7 mouse cellular contexts compared by ENCODE assay signal in the genomic region with DNA sequence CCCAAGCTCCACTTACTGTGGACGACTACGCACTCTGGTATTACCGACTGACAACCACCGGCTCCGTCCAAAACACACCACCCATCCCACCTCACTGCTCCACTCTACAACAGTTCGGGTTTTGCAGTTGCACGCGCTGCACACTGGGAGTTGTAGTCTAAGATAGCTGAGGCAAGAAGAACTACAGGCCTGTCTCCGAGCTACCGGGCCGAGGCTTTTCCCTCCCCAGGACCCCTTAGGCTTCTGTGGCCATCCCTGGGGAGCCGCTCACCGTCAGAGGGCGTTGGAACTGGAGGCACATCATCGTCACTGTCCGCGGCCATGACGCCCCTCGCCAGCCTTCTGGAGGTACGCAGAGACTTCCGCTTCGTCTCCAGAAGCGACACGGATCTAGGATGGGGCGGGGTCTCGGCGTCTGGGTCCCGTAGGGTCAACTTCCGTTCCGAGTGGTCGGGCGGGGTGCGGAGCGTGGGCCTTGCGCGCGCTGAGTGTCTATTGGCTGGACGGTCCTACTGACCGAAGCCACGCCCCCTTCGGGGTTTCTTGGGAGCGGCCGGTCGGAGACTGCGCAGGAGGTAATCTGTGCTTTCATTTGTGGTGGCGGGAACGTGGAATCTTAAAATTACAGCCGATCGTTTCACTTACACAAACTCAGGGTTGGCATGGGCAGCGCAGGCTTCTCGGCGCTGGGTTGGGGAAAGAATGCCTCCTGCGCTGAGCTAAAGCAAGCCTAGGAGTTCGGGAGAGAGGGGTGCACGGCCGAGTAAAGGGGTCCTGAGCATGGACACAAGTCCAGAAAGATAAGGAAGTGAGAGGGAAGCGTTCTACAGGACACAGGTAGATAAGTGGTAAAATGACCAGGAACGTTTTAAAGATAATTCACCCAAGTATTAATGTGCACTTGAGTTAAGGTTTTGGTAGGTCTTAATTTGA. TPM values are rescaled to one million over a fixed set of nuclear protein-coding genes. Genes with fewer than 3 reads are reported as not detected.
DNase-seq lines count a peak whose midpoint lies in the region; ATAC-seq lines count a peak whose summit lies in the region.

A gene (minus strand): TSS at position 444 of the 933 bp plus-strand sequence.
A gene (plus strand): TSS at position 527 of the 933 bp plus-strand sequence.

- peaks cover 15% of the 10 kb centered on the region for H3K4me1 ChIP-seq in embryonic facial prominence, embryonic 10.5 days
- peaks cover 9% of the 10 kb centered on the region for H3K4me1 ChIP-seq in limb, embryonic 10.5 days
- peaks cover 10% of the 10 kb centered on the region for H3K4me1 ChIP-seq in midbrain, embryonic 13.5 days (replicated peaks)

- peak within 1 kb of the TSS; percentile 90 for H3K4me3 ChIP-seq in embryonic facial prominence, embryonic 10.5 days
- H3K4me3 ChIP-seq in limb, embryonic 10.5 days = peak within 1 kb of the TSS; percentile 78
- H3K4me3 ChIP-seq in midbrain, embryonic 13.5 days (replicated peaks) = peak within 1 kb of the TSS; percentile 66

- peak; percentile 97 for ATAC-seq in granulocyte monocyte progenitor cell, adult 5-6 weeks (replicated peaks; ENCODE audit: poor library complexity, severe bottlenecking)
- peak; percentile 97 for ATAC-seq in midbrain, embryonic 13.5 days

- under 1% methylated on average over 58 of the region's 58 CpGs for WGBS in embryonic facial prominence, embryonic 10.5 days
- 1% methylated on average over 58 of the region's 58 CpGs for WGBS in limb, embryonic 10.5 days
- WGBS in midbrain, embryonic 13.5 days = under 1% methylated on average over 58 of the region's 58 CpGs

- peak within 1 kb of the TSS; percentile 72 for H3K9ac ChIP-seq in midbrain, embryonic 13.5 days (replicated peaks)

- no peaks in the 10 kb centered on the region for H3K9me3 ChIP-seq in embryonic facial prominence, embryonic 10.5 days
- no peaks in the 10 kb centered on the region for H3K9me3 ChIP-seq in limb, embryonic 10.5 days (replicated peaks)
- H3K9me3 ChIP-seq in midbrain, embryonic 13.5 days = no peaks in the 10 kb centered on the region

- H3K36me3 ChIP-seq in embryonic facial prominence, embryonic 10.5 days (replicated peaks) = peaks cover 49% of the 10 kb centered on the region
- H3K36me3 ChIP-seq in limb, embryonic 10.5 days = peaks cover 51% of the 10 kb centered on the region
- H3K36me3 ChIP-seq in midbrain, embryonic 13.5 days = peaks cover 30% of the 10 kb centered on the region

- peak; percentile 95 for DNase-seq in adrenal gland, postnatal 10 days
- DNase-seq in embryonic facial prominence, embryonic 10.5 days (ENCODE audit: low spot score) = peak; percentile 99
- peak; percentile 94 for DNase-seq in kidney, adult 11 months
- DNase-seq in limb, embryonic 10.5 days (ENCODE audit: low spot score) = peak; percentile 98
- peak; percentile 91 for DNase-seq in spleen, adult 12 weeks (ENCODE audit: low spot score)

- peak within 1 kb of the TSS; percentile 97 for H3K27ac ChIP-seq in embryonic facial prominence, embryonic 10.5 days (replicated peaks)
- H3K27ac ChIP-seq in limb, embryonic 10.5 days = peak within 1 kb of the TSS; percentile 94
- H3K27ac ChIP-seq in midbrain, embryonic 13.5 days = peak within 1 kb of the TSS; percentile 91

- H3K27me3 ChIP-seq in embryonic facial prominence, embryonic 10.5 days (replicated peaks; ENCODE audit: low read depth, poor library complexity, severe bottlenecking) = no peaks in the 10 kb centered on the region
- H3K27me3 ChIP-seq in limb, embryonic 10.5 days (ENCODE audit: low read depth, poor library complexity, severe bottlenecking) = no peaks in the 10 kb centered on the region
- H3K27me3 ChIP-seq in midbrain, embryonic 13.5 days = no peaks in the 10 kb centered on the region

- H3K4me2 ChIP-seq in midbrain, embryonic 13.5 days (replicated peaks) = peak within 1 kb of the TSS; percentile 79

RNA-seq across cellular contexts. Expression of the first gene that starts in this region (rescaled TPM):
- total RNA-seq in adrenal gland, postnatal 10 days (2021) = 10 to 100 TPM; 16.2 to 19.4 TPM
- polyA plus RNA-seq in embryonic facial prominence, embryonic 10.5 days (2016; fragmentation: Nextera tagmentation; extraction: Ambion mirVana) = 39.7 and 41.7 TPM in 2 replicates
- total RNA-seq in granulocyte monocyte progenitor cell, adult 5-6 weeks (2014; fragmentation: Nextera tagmentation) = 23.3 and 24.4 TPM in 2 replicates
- 39.7 and 58.6 TPM in 2 replicates for total RNA-seq in granulocyte monocyte progenitor cell, adult 5-6 weeks (2017)
- 40.8 and 42.3 TPM in 2 replicates for polyA plus RNA-seq in limb, embryonic 10.5 days (2016; fragmentation: Nextera tagmentation; extraction: Ambion mirVana)
- 30.3 and 33.1 TPM in 2 replicates for polyA plus RNA-seq in midbrain, embryonic 13.5 days (2015; fragmentation: Nextera tagmentation; extraction: Ambion mirVana)

RNA-seq across cellular contexts. Expression of the second gene that starts in this region (rescaled TPM):
- total RNA-seq in adrenal gland, postnatal 10 days (2021) = 1 to 10 TPM; 4.2 to 4.7 TPM
- polyA plus RNA-seq in embryonic facial prominence, embryonic 10.5 days (2016; fragmentation: Nextera tagmentation; extraction: Ambion mirVana) = 27.4 and 32.6 TPM in 2 replicates
- 13.0 and 17.2 TPM in 2 replicates for total RNA-seq in granulocyte monocyte progenitor cell, adult 5-6 weeks (2014; fragmentation: Nextera tagmentation)
- 4.5 and 5.8 TPM in 2 replicates for total RNA-seq in granulocyte monocyte progenitor cell, adult 5-6 weeks (2017)
- polyA plus RNA-seq in limb, embryonic 10.5 days (2016; fragmentation: Nextera tagmentation; extraction: Ambion mirVana) = 33.0 and 33.5 TPM in 2 replicates
- polyA plus RNA-seq in midbrain, embryonic 13.5 days (2015; fragmentation: Nextera tagmentation; extraction: Ambion mirVana) = 10.2 and 10.6 TPM in 2 replicates

Comparison
In these comparisons a context has a peak if more than half of its experiments do, and no peak if none do; other contexts are left out.
1. Peak in every context shown above with its lines: DNase-seq, ATAC-seq, H3K4me3 ChIP-seq and H3K27ac ChIP-seq.